Mouse (Mus musculus): Measurements from ENCODE around the gene Myo1g. TPM values are rescaled to one million over a fixed set of nuclear protein-coding genes. Genes with fewer than 3 reads are reported as not detected.
A peak's percentile ranks its signal among the peaks of the same experiment; 100 is the strongest.

Myo1g gene
- total RNA-seq, 2 experiments from 2014 or later: 0.36 to 0.56 TPM

GRCm38 (mm10) chr11:6525241-6525640 is 4.5 kb upstream of the Myo1g start:
- TF ChIP-seq CTCF (IDR thresholded peaks at IDR 0.05): no peak
- Histone ChIP-seq H3K27ac (no peak overlapping the region), H3K4me3 (no peak overlapping the region)
- intact Hi-C loops (cut with DNase I): loop anchor here (5.0 kb wide), 1 partner anchor 48 kb away; the partner anchor contains the start of gene Purb
- no peak for DNase-seq

DNA sequence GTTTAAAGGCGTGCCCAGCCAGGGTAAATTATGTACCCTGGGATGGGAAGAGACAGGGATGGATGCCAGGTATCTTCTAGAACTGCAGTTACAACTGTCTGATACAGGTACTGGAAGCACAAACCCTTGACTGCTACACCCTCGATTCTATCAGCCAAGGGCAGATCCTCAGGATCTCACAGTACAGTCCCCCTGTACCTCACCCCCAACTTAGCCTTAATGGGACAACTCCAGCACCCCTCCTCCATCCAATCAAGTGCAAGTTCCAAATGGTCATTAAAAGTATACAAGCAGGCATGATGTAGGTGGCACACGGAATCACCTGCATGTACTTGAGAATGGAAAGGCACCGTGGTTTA is 4.1 kb upstream of the Myo1g start:
- intact Hi-C loops (cut with DNase I): loop anchor here (5.0 kb wide), 1 partner anchor 48 kb away; the partner anchor contains the start of gene Purb
- Histone ChIP-seq H3K4me3 (no peak overlapping the region), H3K27ac (no peak overlapping the region)
- TF ChIP-seq CTCF (IDR thresholded peaks at IDR 0.05): no peak
- DNase-seq: no peak

DNA sequence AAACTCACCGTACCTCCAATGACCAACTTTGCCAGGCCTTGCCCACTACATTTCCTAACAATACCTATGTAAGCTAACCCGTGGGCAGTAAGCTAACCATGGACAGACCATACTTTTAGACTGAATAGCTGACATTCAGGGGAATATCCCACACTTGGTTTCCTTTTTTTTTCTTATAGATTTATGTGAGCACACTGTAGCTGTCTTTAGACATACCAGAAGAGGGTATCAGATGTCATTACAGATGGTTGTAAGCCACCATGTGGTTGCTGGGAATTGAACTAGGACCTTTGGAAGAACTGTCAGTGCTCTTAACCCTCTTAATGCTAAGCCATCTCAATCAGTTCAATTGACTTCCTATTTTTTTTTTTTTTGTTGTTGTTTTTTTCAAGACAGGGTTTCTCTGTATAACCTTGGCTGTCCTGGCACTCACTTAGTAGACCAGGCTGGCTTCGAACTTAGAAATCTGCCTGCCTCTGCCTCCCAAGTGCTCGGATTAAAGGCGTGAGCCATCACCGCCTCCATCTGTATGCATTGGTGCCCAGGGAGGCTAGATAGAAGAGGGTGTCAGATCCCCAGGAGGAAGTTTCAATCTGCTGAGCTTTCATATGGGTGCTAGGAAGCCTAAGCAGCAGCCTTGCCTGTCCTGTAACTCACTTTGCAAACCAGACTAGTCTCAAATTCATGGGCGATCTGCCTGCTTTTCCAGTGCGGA is 3.6 kb upstream of the Myo1g start:
- intact Hi-C loops (cut with DNase I): no loop called here
- TF ChIP-seq CTCF (IDR thresholded peaks at IDR 0.05): no peak
- H3K27ac ChIP-seq: no peak overlapping the region
- DNase-seq: no peak
- no peak overlapping the region for H3K4me3 ChIP-seq

- H3K4me3 ChIP-seq: no peak overlapping the region
- TF ChIP-seq CTCF (IDR thresholded peaks at IDR 0.05): no peak
- intact Hi-C loops (cut with DNase I): no loop called here
- no peak overlapping the region for H3K27ac ChIP-seq
- DNase-seq: no peak
Observed at GRCm38 (mm10) chr11:6523662-6524088, 2.9 kb upstream of the Myo1g start.

GRCm38 (mm10) chr11:6522782-6523525 is 2.2 kb upstream of the Myo1g start:
- no peak for TF ChIP-seq CTCF (IDR thresholded peaks at IDR 0.05)
- intact Hi-C loops (cut with DNase I): no loop called here

DNA sequence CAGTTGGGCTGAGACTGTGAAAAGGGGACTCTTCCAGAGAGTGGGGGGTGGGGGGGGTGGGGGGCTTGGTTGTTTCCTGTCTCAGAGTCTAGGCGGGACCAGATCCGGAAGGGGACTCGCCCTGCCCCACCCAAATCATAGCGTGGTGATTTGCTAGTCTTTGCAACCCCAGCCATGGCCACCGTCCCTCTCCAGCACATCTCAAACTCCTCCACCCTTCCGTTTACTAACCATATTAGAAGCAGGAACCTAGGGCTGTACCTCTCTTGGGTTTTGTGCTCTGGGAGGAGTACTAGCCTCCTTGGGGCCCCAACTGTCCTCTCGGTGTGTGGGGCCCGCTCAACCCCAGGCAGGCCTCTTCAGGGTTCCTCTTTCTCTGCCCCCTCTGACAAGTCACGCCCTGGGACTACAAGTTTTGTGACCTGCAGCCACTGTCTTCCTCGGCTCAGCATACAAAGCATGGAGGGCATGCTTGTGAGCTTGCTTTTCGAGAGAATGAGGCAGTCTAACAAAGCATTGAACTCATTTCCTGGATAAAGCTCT is 1.2 kb downstream of the Myo1g start:
- Histone ChIP-seq H3K27ac (no peak overlapping the region), H3K4me3 (peak overlapping the region; percentile 47)
- DNase-seq: no peak
- no peak for TF ChIP-seq CTCF (IDR thresholded peaks at IDR 0.05)
- intact Hi-C loops (cut with DNase I): no loop called here

More at GRCm38 (mm10) chr11:6522782-6523525, 2.2 kb upstream of the Myo1g start:
- no peak for DNase-seq
- no peak overlapping the region for H3K4me3 ChIP-seq
- no peak overlapping the region for H3K27ac ChIP-seq

GRCm38 (mm10) chr11:6514837-6515236 is 5.9 kb downstream of the Myo1g start:
- no peak for TF ChIP-seq CTCF (IDR thresholded peaks at IDR 0.05)
- intact Hi-C loops (cut with DNase I): no loop called here
- DNase-seq: peak; percentile 70
- Histone ChIP-seq H3K27ac (peak overlapping the region; percentile 31; the same call in 1 of the 2 replicates), H3K4me3 (0 out of 2 replicates have a peak overlapping the region, but pooled peaks have one; percentile 2)

GRCm38 (mm10) chr11:6508269-6508876 is 12.4 kb downstream of the Myo1g start:
- DNase-seq: no peak

GRCm38 (mm10) chr11:6506516-6506915 is 14.2 kb downstream of the Myo1g start:
- H3K4me3 ChIP-seq: no peak overlapping the region
- H3K27ac ChIP-seq: no peak overlapping the region
- no peak for TF ChIP-seq CTCF (IDR thresholded peaks at IDR 0.05)
- no peak for DNase-seq
- intact Hi-C loops (cut with DNase I): no loop called here

More at GRCm38 (mm10) chr11:6508269-6508876, 12.4 kb downstream of the Myo1g start:
- intact Hi-C loops (cut with DNase I): no loop called here
- Histone ChIP-seq H3K27ac (no peak overlapping the region), H3K4me3 (no peak overlapping the region)
- no peak for TF ChIP-seq CTCF (IDR thresholded peaks at IDR 0.05)

DNA sequence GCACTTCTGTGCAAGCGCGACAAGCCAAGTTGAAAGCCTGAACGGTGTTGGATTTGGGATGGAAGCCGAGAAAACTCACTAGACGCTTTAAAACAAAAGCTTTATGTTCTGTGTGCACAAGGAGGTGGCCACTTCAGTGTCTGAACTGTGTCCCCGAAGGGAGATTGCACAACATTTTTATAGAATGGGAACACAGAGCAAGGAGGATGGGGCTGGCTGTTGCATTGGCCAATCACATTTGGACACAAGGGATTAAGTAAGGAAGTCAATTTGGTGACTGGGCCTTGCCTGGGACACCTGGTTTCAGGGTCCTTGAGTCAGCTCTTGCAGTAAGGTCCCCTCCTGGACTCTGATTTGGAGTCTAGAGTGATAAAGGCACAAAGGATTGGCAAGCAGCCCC is 16.1 kb downstream of the Myo1g start:
- no peak overlapping the region for H3K27ac ChIP-seq
- H3K4me3 ChIP-seq: no peak overlapping the region
- no peak for DNase-seq
- intact Hi-C loops (cut with DNase I): no loop called here
- TF ChIP-seq CTCF (IDR thresholded peaks at IDR 0.05): no peak

- Histone ChIP-seq H3K4me3 (no peak overlapping the region), H3K27ac (no peak overlapping the region)
- no peak for TF ChIP-seq CTCF (IDR thresholded peaks at IDR 0.05)
- no peak for DNase-seq
- intact Hi-C loops (cut with DNase I): no loop called here
Observed at GRCm38 (mm10) chr11:6504226-6504625, 16.5 kb downstream of the Myo1g start.

DNA sequence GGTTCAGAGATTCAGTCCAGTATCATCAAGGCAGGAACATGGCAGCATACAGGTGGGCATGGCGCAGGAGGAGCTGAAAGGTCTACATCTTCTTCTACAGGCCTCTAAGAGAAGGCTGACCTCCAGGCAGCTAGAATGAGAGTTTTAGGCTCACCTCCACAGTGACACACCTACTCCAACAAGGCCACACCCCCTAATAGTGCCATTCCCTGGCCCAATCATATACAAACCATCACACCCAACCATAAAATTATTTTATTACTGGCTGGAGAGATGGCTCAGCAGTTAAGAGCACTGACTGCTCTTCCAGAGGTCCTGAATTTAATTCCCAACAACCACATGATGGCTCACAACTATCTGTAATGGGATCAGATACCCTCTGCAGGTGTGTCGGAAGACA is 18.3 kb downstream of the Myo1g start:
- intact Hi-C loops (cut with DNase I): no loop called here
- Histone ChIP-seq H3K27ac (no peak overlapping the region), H3K4me3 (no peak overlapping the region)
- no peak for TF ChIP-seq CTCF (IDR thresholded peaks at IDR 0.05)
- DNase-seq: no peak
